Mouse (Mus musculus): ENCODE measurements around the gene Fez1. TPM values are rescaled to one million over a fixed set of nuclear protein-coding genes. Genes with fewer than 3 reads are reported as not detected.

The Fez1 gene
- polyA plus RNA-seq, 1 experiment from 2014 or later, result 715 TPM

DNA sequence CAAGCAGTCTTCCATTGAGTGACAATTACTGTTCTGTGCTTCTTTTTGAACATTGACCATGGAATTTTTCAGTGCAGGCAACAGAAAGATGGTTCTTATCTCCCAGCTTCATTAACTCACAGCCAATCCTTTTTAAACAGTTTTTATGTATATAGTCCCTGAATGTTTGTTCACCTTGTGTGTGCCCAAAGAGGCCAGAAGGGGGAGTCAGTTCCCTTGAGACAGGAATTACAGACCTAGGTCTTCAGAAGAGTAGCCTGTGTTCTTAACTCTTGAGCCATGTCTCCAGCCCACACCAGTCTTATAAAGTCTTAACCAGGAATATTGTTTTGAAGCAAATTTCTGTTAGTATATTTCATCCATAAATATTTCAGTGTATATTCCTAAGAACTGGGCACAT lies 55.1 kb downstream of the Fez1 start:
- H3K4me3 ChIP-seq (replicated peaks; ENCODE audit: low read length), result no peak overlapping the region
- H3K9ac ChIP-seq (replicated peaks; ENCODE audit: low read depth, low read length), result no peak overlapping the region
- H3K27ac ChIP-seq (ENCODE audit: low read length), result no peak overlapping the region
- H3K4me2 ChIP-seq (ENCODE audit: low read length), result no peak overlapping the region
- peaks cover 50% of the 10 kb centered on the region for H3K36me3 ChIP-seq (ENCODE audit: control insufficient read depth, insufficient read depth)
- H3K27me3 ChIP-seq (replicated peaks; ENCODE audit: control insufficient read depth, insufficient read depth, low read length), result no peaks in the 10 kb centered on the region
- peaks cover 7% of the 10 kb centered on the region; the same call in 1 of the 2 replicates for H3K4me1 ChIP-seq (replicated peaks; ENCODE audit: control insufficient read depth, insufficient read depth, low read length)
- H3K9me3 ChIP-seq (ENCODE audit: control insufficient read depth, low read length), result no peaks in the 10 kb centered on the region
- ATAC-seq, result no peak

DNA sequence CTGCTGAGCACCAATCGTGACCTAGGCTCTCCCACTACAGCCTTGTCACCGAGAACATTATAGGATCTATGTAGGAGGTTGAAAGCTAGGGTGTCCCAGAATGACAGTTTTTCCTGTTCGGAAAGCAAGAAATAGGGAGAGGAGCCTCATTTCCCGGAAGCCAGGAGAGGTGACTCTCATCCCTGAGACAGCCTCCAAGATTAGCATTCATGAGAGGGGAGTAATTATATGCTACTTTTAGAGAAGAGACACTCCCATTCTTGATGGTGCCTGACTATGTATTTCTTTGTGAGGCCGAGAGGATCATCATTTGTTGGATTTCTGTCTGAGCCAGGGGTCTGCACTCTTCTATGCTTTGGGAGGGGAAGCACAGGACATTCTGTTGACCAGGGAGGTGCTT lies 60.0 kb downstream of the Fez1 start:
- Histone ChIP-seq H3K27ac (ENCODE audit: low read length) (peak overlapping the region; percentile 93), H3K4me2 (ENCODE audit: low read length) (0 out of 2 replicates have a peak overlapping the region, but pooled peaks have one; percentile 14), H3K9me3 (ENCODE audit: control insufficient read depth, low read length) (no peaks in the 10 kb centered on the region), H3K9ac (replicated peaks; ENCODE audit: low read depth, low read length) (no peak overlapping the region; the same call in 1 of the 2 replicates), H3K27me3 (replicated peaks; ENCODE audit: control insufficient read depth, insufficient read depth, low read length) (no peaks in the 10 kb centered on the region), H3K36me3 (ENCODE audit: control insufficient read depth, insufficient read depth) (peaks cover 21% of the 10 kb centered on the region), H3K4me1 (replicated peaks; ENCODE audit: control insufficient read depth, insufficient read depth, low read length) (peaks cover 14% of the 10 kb centered on the region), H3K4me3 (replicated peaks; ENCODE audit: low read length) (no peak overlapping the region)
- ATAC-seq, result peak; percentile 68
- 44% methylated on average over 5 of the region's 5 CpGs for WGBS

DNA sequence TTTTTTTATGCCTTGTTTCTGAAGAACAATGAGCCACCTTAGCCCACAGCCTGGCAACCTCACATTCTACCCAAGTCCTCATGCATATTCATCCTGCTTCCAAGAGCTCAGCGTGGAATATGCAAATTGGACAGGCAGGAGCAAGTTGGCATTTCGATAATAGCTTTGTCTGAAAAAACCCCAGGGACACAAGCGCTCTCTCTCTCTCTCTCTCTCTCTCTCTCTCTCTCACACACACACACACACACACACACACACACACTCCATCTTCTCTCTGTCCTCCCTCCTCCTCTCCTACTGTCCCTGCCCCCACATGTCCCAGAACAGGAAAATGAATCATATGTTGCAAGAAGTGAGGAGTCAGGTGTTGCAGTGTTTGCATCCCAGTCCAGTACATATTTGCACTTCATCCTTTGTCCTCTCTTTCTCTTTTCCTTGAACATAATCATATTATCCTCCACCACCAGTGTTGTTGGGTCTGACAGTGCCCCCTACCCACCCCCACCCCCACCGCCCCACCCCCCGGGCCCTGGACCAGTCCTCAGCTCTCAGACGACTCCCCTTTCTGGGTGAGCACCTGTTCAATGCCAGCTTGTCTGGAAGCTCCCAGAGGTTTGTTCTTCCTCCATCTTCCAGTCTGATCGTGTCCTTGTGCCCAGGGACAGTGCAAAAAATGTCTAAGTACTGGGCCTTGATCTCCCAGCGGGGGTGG lies 60.5 kb downstream of the Fez1 start:
- peak overlapping the region; percentile 14; the same call in 1 of the 2 replicates for H3K4me2 ChIP-seq (ENCODE audit: low read length)

DNA sequence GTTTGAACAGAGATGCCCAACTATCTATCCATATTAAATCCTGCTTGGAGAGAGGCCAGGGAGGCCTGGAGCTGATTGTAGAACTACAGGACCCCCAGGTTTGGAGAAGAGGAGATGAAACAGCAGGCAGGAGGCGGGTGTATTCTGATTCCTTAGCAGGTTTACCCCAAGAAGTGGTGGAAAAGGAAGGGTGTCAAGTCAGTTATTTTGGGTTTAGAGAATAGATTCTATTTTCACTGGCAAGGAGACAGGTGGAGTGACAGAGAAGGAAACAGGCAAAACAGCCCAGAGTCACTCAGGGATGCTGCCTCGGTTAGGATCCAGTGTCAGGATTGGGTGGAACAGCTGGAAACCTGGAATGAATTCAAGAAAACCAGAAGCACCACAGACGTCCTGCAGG lies 61.9 kb downstream of the Fez1 start:
- peaks cover 9% of the 10 kb centered on the region for H3K36me3 ChIP-seq (ENCODE audit: control insufficient read depth, insufficient read depth)
- 67% methylated on average over 3 of the region's 3 CpGs for WGBS
- no peak overlapping the region for H3K4me3 ChIP-seq (replicated peaks; ENCODE audit: low read length)
- no peaks in the 10 kb centered on the region for H3K27me3 ChIP-seq (replicated peaks; ENCODE audit: control insufficient read depth, insufficient read depth, low read length)
- H3K27ac ChIP-seq (ENCODE audit: low read length), result no peak overlapping the region
- no peak overlapping the region for H3K4me2 ChIP-seq (ENCODE audit: low read length)
- peaks cover 14% of the 10 kb centered on the region for H3K4me1 ChIP-seq (replicated peaks; ENCODE audit: control insufficient read depth, insufficient read depth, low read length)
- H3K9me3 ChIP-seq (ENCODE audit: control insufficient read depth, low read length), result no peaks in the 10 kb centered on the region
- no peak for ATAC-seq
- H3K9ac ChIP-seq (replicated peaks; ENCODE audit: low read depth, low read length), result no peak overlapping the region

More for the DNA sequence above, 60.5 kb downstream of the Fez1 start:
- peak; percentile 88 for ATAC-seq
- H3K9ac ChIP-seq (replicated peaks; ENCODE audit: low read depth, low read length), result no peak overlapping the region; the same call in 1 of the 2 replicates
- no peaks in the 10 kb centered on the region for H3K9me3 ChIP-seq (ENCODE audit: control insufficient read depth, low read length)
- H3K27ac ChIP-seq (ENCODE audit: low read length), result peak overlapping the region; percentile 93
- no peak overlapping the region for H3K4me3 ChIP-seq (replicated peaks; ENCODE audit: low read length)
- peaks cover 15% of the 10 kb centered on the region for H3K36me3 ChIP-seq (ENCODE audit: control insufficient read depth, insufficient read depth)
- 21% methylated on average over 8 of the region's 8 CpGs for WGBS
- H3K27me3 ChIP-seq (replicated peaks; ENCODE audit: control insufficient read depth, insufficient read depth, low read length), result no peaks in the 10 kb centered on the region
- H3K4me1 ChIP-seq (replicated peaks; ENCODE audit: control insufficient read depth, insufficient read depth, low read length), result peaks cover 14% of the 10 kb centered on the region

DNA sequence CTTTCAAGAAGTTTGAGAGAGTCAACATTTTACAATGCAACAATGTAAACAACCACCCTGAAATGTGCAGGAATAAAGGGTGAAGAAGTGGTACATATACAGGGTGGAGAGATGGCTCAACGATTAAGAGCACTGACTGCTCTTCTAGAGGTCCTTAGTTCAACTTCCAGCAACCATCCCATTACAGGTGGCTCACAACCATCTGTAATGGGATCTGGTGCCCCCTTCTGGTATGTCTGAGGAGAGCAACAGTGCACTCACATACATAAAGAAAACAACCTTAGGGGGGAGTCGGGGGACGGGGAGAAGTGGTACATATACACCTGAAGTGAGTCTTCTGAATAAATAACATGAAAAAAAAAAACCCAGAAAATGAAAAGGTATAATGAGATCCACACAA lies 63.6 kb downstream of the Fez1 start:
- no peak for ATAC-seq
- Histone ChIP-seq H3K27me3 (replicated peaks; ENCODE audit: control insufficient read depth, insufficient read depth, low read length) (no peaks in the 10 kb centered on the region), H3K4me2 (ENCODE audit: low read length) (no peak overlapping the region), H3K27ac (ENCODE audit: low read length) (no peak overlapping the region), H3K9me3 (ENCODE audit: control insufficient read depth, low read length) (no peaks in the 10 kb centered on the region), H3K36me3 (ENCODE audit: control insufficient read depth, insufficient read depth) (no peaks in the 10 kb centered on the region), H3K4me1 (replicated peaks; ENCODE audit: control insufficient read depth, insufficient read depth, low read length) (peaks cover 14% of the 10 kb centered on the region), H3K4me3 (replicated peaks; ENCODE audit: low read length) (no peak overlapping the region), H3K9ac (replicated peaks; ENCODE audit: low read depth, low read length) (no peak overlapping the region)
- WGBS, result 50% methylated on average over 3 of the region's 3 CpGs

DNA sequence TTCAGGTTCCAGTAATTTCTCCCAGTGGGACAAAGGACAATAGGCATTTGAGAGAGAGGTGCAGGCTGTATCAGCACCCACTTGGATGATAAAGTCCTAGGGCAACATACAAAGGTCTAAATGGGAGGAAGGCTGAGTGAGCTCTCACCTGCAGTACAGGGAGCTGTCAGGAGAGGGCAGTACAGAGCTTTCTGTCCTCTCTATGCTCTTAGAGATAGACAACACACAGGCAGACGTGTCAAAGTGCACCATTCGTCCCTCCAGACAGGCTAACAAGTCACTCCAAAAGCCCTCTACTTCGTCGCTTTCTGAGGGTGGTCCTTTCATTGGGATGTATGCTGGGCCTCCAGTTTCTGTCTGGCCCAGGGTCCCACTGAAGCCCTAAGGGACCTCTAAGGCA lies 68.9 kb downstream of the Fez1 start:
- Histone ChIP-seq H3K4me2 (ENCODE audit: low read length) (no peak overlapping the region), H3K9me3 (ENCODE audit: control insufficient read depth, low read length) (no peaks in the 10 kb centered on the region), H3K9ac (replicated peaks; ENCODE audit: low read depth, low read length) (no peak overlapping the region), H3K27me3 (replicated peaks; ENCODE audit: control insufficient read depth, insufficient read depth, low read length) (no peaks in the 10 kb centered on the region), H3K4me3 (replicated peaks; ENCODE audit: low read length) (no peak overlapping the region), H3K4me1 (replicated peaks; ENCODE audit: control insufficient read depth, insufficient read depth, low read length) (no peaks in the 10 kb centered on the region), H3K36me3 (ENCODE audit: control insufficient read depth, insufficient read depth) (0 out of 2 replicates have a peak, but pooled peaks cover 2% of the 10 kb centered on the region), H3K27ac (ENCODE audit: low read length) (no peak overlapping the region)
- no peak for ATAC-seq
- 21% methylated on average over 4 of the region's 4 CpGs for WGBS

DNA sequence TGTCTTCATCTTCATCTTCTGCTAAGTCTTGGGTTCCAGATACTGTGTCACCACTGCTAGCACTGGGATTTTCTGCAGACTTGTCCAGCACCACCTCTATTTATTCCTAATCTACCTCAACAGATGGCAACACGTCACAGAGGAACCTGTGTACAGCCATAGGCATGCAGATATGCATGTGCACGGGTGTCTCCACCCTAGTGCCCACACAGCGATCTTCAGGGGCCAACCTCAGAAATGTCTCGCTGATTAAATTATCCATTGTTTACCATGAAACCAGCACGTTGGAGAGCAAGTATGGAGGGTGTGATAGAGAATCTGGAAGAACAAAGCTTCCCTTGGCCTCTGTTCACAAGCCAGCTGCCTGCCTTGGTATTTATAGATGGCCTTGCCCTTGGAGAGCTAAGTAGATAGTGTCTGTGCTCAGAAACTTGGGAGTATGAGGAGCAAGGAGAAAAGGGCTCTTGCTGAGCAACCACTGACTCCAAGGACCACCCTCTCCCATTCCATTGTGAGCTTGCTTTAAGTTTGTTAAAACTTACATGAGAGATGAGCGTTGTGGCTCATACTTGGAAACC lies 71.8 kb downstream of the Fez1 start:
- WGBS, result 81% methylated on average over 6 of the region's 6 CpGs
- ATAC-seq, result no peak
- H3K27ac ChIP-seq (ENCODE audit: low read length), result no peak overlapping the region
- no peaks in the 10 kb centered on the region for H3K9me3 ChIP-seq (ENCODE audit: control insufficient read depth, low read length)
- H3K9ac ChIP-seq (replicated peaks; ENCODE audit: low read depth, low read length), result no peak overlapping the region
- H3K27me3 ChIP-seq (replicated peaks; ENCODE audit: control insufficient read depth, insufficient read depth, low read length), result no peaks in the 10 kb centered on the region
- H3K4me1 ChIP-seq (replicated peaks; ENCODE audit: control insufficient read depth, insufficient read depth, low read length), result no peaks in the 10 kb centered on the region
- H3K36me3 ChIP-seq (ENCODE audit: control insufficient read depth, insufficient read depth), result 0 out of 2 replicates have a peak, but pooled peaks cover 2% of the 10 kb centered on the region
- H3K4me2 ChIP-seq (ENCODE audit: low read length), result no peak overlapping the region
- H3K4me3 ChIP-seq (replicated peaks; ENCODE audit: low read length), result no peak overlapping the region

DNA sequence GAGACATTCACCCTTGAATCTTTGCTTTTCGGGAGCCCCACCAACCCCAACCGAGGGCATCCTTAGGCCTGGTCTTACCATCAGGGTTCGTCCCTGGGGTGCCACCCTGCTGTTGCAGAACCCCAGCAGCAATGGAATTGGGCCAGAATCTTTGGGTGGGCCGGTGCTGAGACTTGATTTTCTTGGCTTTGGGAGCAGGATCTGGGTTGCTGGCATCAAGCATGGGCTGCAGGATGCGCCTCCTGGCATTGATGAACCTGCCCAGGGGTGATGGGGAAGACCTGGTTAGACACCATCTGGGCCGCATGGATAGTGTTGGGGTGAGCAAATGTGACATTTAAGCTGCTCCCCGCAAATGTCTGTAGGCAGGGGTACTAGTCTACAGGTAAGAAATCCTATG lies 72.6 kb downstream of the Fez1 start:
- ATAC-seq, result no peak
- no peak overlapping the region for H3K4me3 ChIP-seq (replicated peaks; ENCODE audit: low read length)
- no peak overlapping the region for H3K9ac ChIP-seq (replicated peaks; ENCODE audit: low read depth, low read length)
- 90% methylated on average over 7 of the region's 7 CpGs for WGBS
- H3K4me2 ChIP-seq (ENCODE audit: low read length), result no peak overlapping the region
- H3K4me1 ChIP-seq (replicated peaks; ENCODE audit: control insufficient read depth, insufficient read depth, low read length), result no peaks in the 10 kb centered on the region
- H3K9me3 ChIP-seq (ENCODE audit: control insufficient read depth, low read length), result no peaks in the 10 kb centered on the region
- H3K27ac ChIP-seq (ENCODE audit: low read length), result no peak overlapping the region
- 0 out of 2 replicates have a peak, but pooled peaks cover 2% of the 10 kb centered on the region for H3K36me3 ChIP-seq (ENCODE audit: control insufficient read depth, insufficient read depth)
- H3K27me3 ChIP-seq (replicated peaks; ENCODE audit: control insufficient read depth, insufficient read depth, low read length), result no peaks in the 10 kb centered on the region

DNA sequence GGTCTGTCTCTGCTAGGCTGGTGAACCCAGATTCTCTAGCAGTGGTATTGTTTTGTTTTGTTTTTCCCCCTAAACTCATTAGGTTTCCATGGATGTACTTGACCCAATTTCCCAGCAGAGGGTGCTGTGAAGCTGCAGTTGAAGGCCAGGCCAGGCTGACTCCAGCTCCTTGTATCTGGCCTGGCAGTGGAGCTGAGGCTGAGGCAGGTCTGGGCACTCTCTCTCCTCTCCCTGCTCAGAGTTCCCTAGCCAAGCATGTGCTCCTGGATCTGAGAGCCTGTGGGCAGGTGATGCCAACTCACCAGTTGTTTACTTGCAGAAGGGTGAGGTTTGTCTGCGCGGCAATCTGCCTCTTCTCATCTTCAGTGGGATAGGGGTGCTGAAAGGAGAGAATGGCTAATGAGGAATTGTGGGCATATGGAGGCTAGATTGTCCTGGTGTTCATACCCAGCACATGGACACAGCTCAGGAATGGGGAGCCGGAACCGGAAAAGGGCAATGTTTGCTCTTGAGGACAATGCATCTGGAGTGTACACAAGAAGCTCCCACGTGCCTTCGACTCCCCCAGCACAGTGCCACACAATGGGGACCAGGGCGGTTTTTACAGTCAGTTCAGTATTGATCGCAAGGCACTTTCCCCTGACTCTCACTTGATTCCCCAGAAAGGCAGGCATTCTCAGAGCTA lies 73.5 kb downstream of the Fez1 start:
- H3K4me1 ChIP-seq (replicated peaks; ENCODE audit: control insufficient read depth, insufficient read depth, low read length), result no peaks in the 10 kb centered on the region
- no peaks in the 10 kb centered on the region for H3K9me3 ChIP-seq (ENCODE audit: control insufficient read depth, low read length)
- ATAC-seq, result peak; percentile 87

More for the DNA sequence above, 73.5 kb downstream of the Fez1 start:
- 0 out of 2 replicates have a peak, but pooled peaks cover 2% of the 10 kb centered on the region for H3K36me3 ChIP-seq (ENCODE audit: control insufficient read depth, insufficient read depth)
- no peak overlapping the region for H3K4me3 ChIP-seq (replicated peaks; ENCODE audit: low read length)
- H3K4me2 ChIP-seq (ENCODE audit: low read length), result no peak overlapping the region
- WGBS, result 72% methylated on average over 8 of the region's 8 CpGs
- no peaks in the 10 kb centered on the region for H3K27me3 ChIP-seq (replicated peaks; ENCODE audit: control insufficient read depth, insufficient read depth, low read length)
- no peak overlapping the region for H3K9ac ChIP-seq (replicated peaks; ENCODE audit: low read depth, low read length)
- H3K27ac ChIP-seq (ENCODE audit: low read length), result no peak overlapping the region
